Mouse (Mus musculus): ENCODE measurements around the gene Irf7. TPM values are rescaled to one million over a fixed set of nuclear protein-coding genes. Genes with fewer than 3 reads are reported as not detected.
A peak's percentile ranks its signal among the peaks of the same experiment; 100 is the strongest.

Irf7 gene
- total and polyA plus RNA-seq, 3 experiments, result 7.7 to 26.2 (median 10.5) TPM

DNA sequence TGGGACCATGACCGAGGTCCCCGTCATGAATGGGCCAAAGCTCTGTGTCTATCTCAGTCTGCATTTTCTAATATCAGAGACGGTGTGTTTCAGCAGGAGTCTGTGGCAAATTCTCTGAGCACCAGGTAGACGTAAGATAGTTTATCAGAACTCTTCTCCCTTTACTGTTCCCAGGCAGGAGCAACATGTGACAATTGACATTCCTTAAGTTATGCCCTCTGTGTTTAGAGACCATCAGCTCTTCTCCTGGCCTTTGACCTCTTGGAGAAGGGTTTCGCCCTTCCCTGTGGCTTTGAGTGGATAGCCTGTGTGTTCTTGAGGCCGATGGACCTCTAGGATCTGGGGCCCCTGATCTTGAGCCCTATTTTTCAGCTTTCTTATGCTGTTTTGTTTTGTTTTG, 36.6 kb downstream of the Irf7 start:
- peaks cover 48% of the 10 kb centered on the region for H3K79me2 ChIP-seq (replicated peaks; ENCODE audit: control insufficient read depth, extremely low read depth, insufficient read depth, poor library complexity, severe bottlenecking)
- no peak overlapping the region for H3K27ac ChIP-seq (ENCODE audit: insufficient read depth, low read depth)
- in situ Hi-C loops (cut with MboI; ENCODE audit: low pct_ligation_motif_present, low pct_unique_long_range_greater_than_20kb, low sequenced_read_pairs) (no loop called here), dilution Hi-C loops (cut with MboI; ENCODE audit: extremely low pct_ligation_motif_present, extremely low pct_unique_long_range_greater_than_20kb, low sequenced_read_pairs) (no loop called here)
- H3K4me3 ChIP-seq (replicated peaks in 1 of 3; ENCODE audit: low read depth in 2 of 3, low read length in 2 of 3, poor library complexity in 1 of 3), result peak overlapping the region; percentile 88 to 100 (median 99)
- peak overlapping the region; percentile 95 for H3K9ac ChIP-seq (ENCODE audit: insufficient read depth, low read depth)
- H3K4me1 ChIP-seq (ENCODE audit: control insufficient read depth in 1 of 2, insufficient read depth in 2 of 2), result peaks cover 4 to 30% of the 10 kb centered on the region in 2 experiments; a peak in 3 of 4 replicates
- peak overlapping the region; percentile 96 for H3K4me2 ChIP-seq (ENCODE audit: insufficient read depth, low read depth, poor library complexity, severe bottlenecking)
- TF ChIP-seq MXI1 (IDR thresholded peaks at IDR 0.05; ENCODE audit: low read depth, low read length), result no peak
- no peak for TF ChIP-seq POLR2AphosphoS2 (IDR thresholded peaks at IDR 0.05; ENCODE audit: low read depth, low read length)
- no peak for TF ChIP-seq GABPA (IDR thresholded peaks at IDR 0.05; ENCODE audit: insufficient replicate concordance, low read depth, low read length)
- TF ChIP-seq E2F4 (IDR thresholded peaks at IDR 0.05; ENCODE audit: insufficient replicate concordance, low read depth, low read length), result no peak
- TF ChIP-seq TBP (conservative IDR thresholded peaks at IDR 0.05; ENCODE audit: low read depth, low read length), result no peak
- TF ChIP-seq MAFK (IDR thresholded peaks at IDR 0.05; ENCODE audit: insufficient replicate concordance, low read length), result no peak
- TF ChIP-seq IRF4 (IDR thresholded peaks at IDR 0.05; ENCODE audit: low read depth, low read length), result no peak
- no peak for TF ChIP-seq POLR2A (IDR thresholded peaks at IDR 0.05; ENCODE audit: low read depth, low read length)
- no peak for TF ChIP-seq RCOR1 (conservative IDR thresholded peaks at IDR 0.05; ENCODE audit: low read depth, low read length)
- no peak for TF ChIP-seq TCF12 (IDR thresholded peaks at IDR 0.05; ENCODE audit: low read depth, low read length)
- no peak for TF ChIP-seq ZKSCAN1 (IDR thresholded peaks at IDR 0.05; ENCODE audit: borderline replicate concordance, low read depth, low read length)
- no peak for TF ChIP-seq NELFE (IDR thresholded peaks at IDR 0.05; ENCODE audit: low read depth, low read length)
- peaks cover 13% of the 10 kb centered on the region for H3K27me3 ChIP-seq (replicated peaks)
- peaks cover 7% of the 10 kb centered on the region for H3K9me3 ChIP-seq (replicated peaks; ENCODE audit: low read length)
- H3K36me3 ChIP-seq (replicated peaks in 1 of 2; ENCODE audit: control insufficient read depth in 1 of 2, insufficient read depth in 1 of 2, low read length in 1 of 2), result peaks cover 33 to 45% of the 10 kb centered on the region in 2 experiments
- no peak for DNase-seq (ENCODE audit: extremely low read depth)

DNA sequence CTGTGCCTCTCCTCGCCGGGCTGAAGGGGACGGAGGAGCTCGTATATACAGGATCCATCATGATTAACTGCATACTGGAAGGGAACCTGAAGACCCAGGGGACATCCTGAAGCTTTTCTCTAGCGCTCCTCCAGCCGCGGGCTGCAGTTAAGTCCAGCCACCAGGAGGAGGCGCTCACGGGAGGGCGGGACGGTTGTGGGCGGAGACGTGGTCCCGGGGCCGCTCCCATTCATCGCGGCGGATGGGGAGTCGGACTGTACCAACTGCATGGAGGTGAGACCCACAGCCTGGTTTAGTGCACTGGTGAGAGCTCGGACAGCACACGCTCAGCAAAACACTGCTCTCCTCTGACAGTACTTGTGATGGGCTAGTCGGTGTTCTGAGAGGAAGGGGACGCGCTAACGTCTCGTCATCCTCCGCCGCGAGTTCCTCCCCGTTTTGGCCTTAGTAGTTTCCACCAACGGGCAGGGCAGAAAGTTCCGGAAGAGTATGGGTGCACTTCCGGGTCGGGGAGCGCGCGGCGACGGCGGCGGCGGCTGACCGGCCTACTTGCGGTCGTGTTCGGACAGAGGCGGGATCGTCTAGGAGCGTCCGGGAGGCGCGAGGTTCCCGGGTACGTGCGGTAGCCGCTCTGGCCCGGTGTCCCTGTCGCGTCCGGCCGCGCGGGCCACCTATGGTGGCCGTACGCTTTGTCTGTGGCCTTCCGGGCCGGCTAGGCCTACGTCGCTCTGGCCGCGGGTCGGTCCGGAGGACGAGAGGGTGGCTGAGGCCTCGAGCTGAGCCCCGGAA, 37.8 kb downstream of the Irf7 start, which contains the start of gene Phrf1:
Gene Phrf1, plus strand, starts transcription at position 506 of the 789 bp plus-strand sequence.
- Histone ChIP-seq H3K4me3 (replicated peaks in 1 of 3; ENCODE audit: low read depth in 2 of 3, low read length in 2 of 3, poor library complexity in 1 of 3) (peak within 1 kb of the TSS; percentile 88 to 100 (median 99)), H3K9me3 (replicated peaks; ENCODE audit: low read length) (peaks cover 7% of the 10 kb centered on the region), H3K9ac (ENCODE audit: insufficient read depth, low read depth) (peak within 1 kb of the TSS; percentile 95), H3K4me1 (ENCODE audit: control insufficient read depth in 1 of 2, insufficient read depth in 2 of 2) (peaks cover 4 to 30% of the 10 kb centered on the region in 2 experiments; a peak in 3 of 4 replicates), H3K36me3 (replicated peaks in 1 of 2; ENCODE audit: control insufficient read depth in 1 of 2, insufficient read depth in 1 of 2, low read length in 1 of 2) (peaks cover 25 to 33% of the 10 kb centered on the region in 2 experiments), H3K79me2 (replicated peaks; ENCODE audit: control insufficient read depth, extremely low read depth, insufficient read depth, poor library complexity, severe bottlenecking) (peaks cover 42% of the 10 kb centered on the region), H3K4me2 (ENCODE audit: insufficient read depth, low read depth, poor library complexity, severe bottlenecking) (peak within 1 kb of the TSS; percentile 96), H3K27me3 (replicated peaks) (peaks cover 14% of the 10 kb centered on the region), H3K27ac (ENCODE audit: insufficient read depth, low read depth) (peak within 1 kb of the TSS; percentile 84)
- dilution Hi-C loops (cut with MboI; ENCODE audit: extremely low pct_ligation_motif_present, extremely low pct_unique_long_range_greater_than_20kb, low sequenced_read_pairs) (no loop called here), in situ Hi-C loops (cut with MboI; ENCODE audit: low pct_ligation_motif_present, low pct_unique_long_range_greater_than_20kb, low sequenced_read_pairs) (no loop called here)
- peak; percentile 81 for DNase-seq (ENCODE audit: extremely low read depth)
- peak; percentile 43 for TF ChIP-seq NRF1 (IDR thresholded peaks at IDR 0.05; ENCODE audit: low read depth, low read length)
- peak; percentile 90 for TF ChIP-seq ELF1 (IDR thresholded peaks at IDR 0.05; ENCODE audit: low read depth, low read length)
- no peak for TF ChIP-seq ZKSCAN1 (IDR thresholded peaks at IDR 0.05; ENCODE audit: borderline replicate concordance, low read depth, low read length)
- TF ChIP-seq CTCF (conservative IDR thresholded peaks at IDR 0.05 in 1 of 2, IDR thresholded peaks at IDR 0.05 in 1 of 2; ENCODE audit: low read depth in 2 of 2, low read length in 2 of 2), result peak; percentile 61 to 90
- TF ChIP-seq UBTF (IDR thresholded peaks at IDR 0.05; ENCODE audit: low read depth, low read length), result no peak
- no peak for TF ChIP-seq BHLHE40 (IDR thresholded peaks at IDR 0.05; ENCODE audit: low read depth, low read length)
- TF ChIP-seq RAD21 (IDR thresholded peaks at IDR 0.05; ENCODE audit: low read depth, low read length), result peak; percentile 47
- no peak for TF ChIP-seq EP300 (IDR thresholded peaks at IDR 0.05; ENCODE audit: low read length)
- peak; percentile 88 for TF ChIP-seq HCFC1 (IDR thresholded peaks at IDR 0.05; ENCODE audit: low read depth, low read length)
- peak; percentile 16; the same call in 1 of the 2 replicates for TF ChIP-seq RCOR1 (conservative IDR thresholded peaks at IDR 0.05; ENCODE audit: low read depth, low read length)
- no peak for TF ChIP-seq ZMIZ1 (IDR thresholded peaks at IDR 0.05; ENCODE audit: low read depth, low read length)
- TF ChIP-seq PAX5 (IDR thresholded peaks at IDR 0.05; ENCODE audit: low read length), result no peak
- TF ChIP-seq SMC3 (IDR thresholded peaks at IDR 0.05; ENCODE audit: low read depth, low read length), result peak; percentile 80
- TF ChIP-seq MXI1 (IDR thresholded peaks at IDR 0.05; ENCODE audit: low read depth, low read length), result no peak
- no peak for TF ChIP-seq ZNF384 (IDR thresholded peaks at IDR 0.05; ENCODE audit: low read depth, low read length)
- no peak for TF ChIP-seq POLR2AphosphoS2 (IDR thresholded peaks at IDR 0.05; ENCODE audit: low read depth, low read length)
- no peak for TF ChIP-seq JUN (IDR thresholded peaks at IDR 0.05; ENCODE audit: insufficient read depth, low read depth, low read length)
- TF ChIP-seq ETS1 (conservative IDR thresholded peaks at IDR 0.05; ENCODE audit: low read depth, low read length), result no peak
- TF ChIP-seq JUND (conservative IDR thresholded peaks at IDR 0.05; ENCODE audit: low read depth, low read length), result no peak
- TF ChIP-seq TBP (conservative IDR thresholded peaks at IDR 0.05; ENCODE audit: low read depth, low read length), result no peak
- no peak; the same call in 1 of the 2 replicates for TF ChIP-seq TCF12 (IDR thresholded peaks at IDR 0.05; ENCODE audit: low read depth, low read length)
- TF ChIP-seq POLR2A (IDR thresholded peaks at IDR 0.05; ENCODE audit: low read depth, low read length), result peak; percentile 88
- TF ChIP-seq ZC3H11A (IDR thresholded peaks at IDR 0.05; ENCODE audit: low read depth, low read length), result no peak
- TF ChIP-seq KAT2A (IDR thresholded peaks at IDR 0.05; ENCODE audit: insufficient replicate concordance, low read length), result peak; percentile 74; the same call in 1 of the 2 replicates
- 0 out of 2 replicates have a peak, but pooled peaks have one; percentile 75 for TF ChIP-seq E2F4 (IDR thresholded peaks at IDR 0.05; ENCODE audit: insufficient replicate concordance, low read depth, low read length)
